Mouse (Mus musculus) heart, adult 2 months (tissue): ENCODE data around the gene Dynlt1f. TPM values are rescaled to one million over a fixed set of nuclear protein-coding genes. Genes with fewer than 3 reads are reported as not detected.
"Not testable (repeated sequence)": the region's sequence is repeated elsewhere in the genome, so short reads cannot be mapped to it uniquely, and the experiment has no call there.

ENCODE experiments used
- DNase-seq, 2 experiments: peaks; one replicate each; pipeline ENCODE4 v3.0.0; 2021
- H3K27ac ChIP-seq: fragments of 200-600 bp; 2 replicates; pipeline ENCODE4 v1.8.1; 2022
- H3K27me3 ChIP-seq: fragments of 200-500 bp; 2 replicates; pipeline ENCODE4 v1.6.1; 2012; ENCODE audit warnings: mild to moderate bottlenecking, low read length, inconsistent platforms, mixed read lengths; ENCODE audit not compliant: control insufficient read depth, insufficient read depth
- H3K36me3 ChIP-seq: fragments of 200-500 bp; 2 replicates; pipeline ENCODE4 v1.6.1; 2012; ENCODE audit warnings: low read length, inconsistent platforms; ENCODE audit not compliant: control insufficient read depth, insufficient read depth
- H3K4me1 ChIP-seq: fragments of 200-500 bp; 2 replicates; pipeline ENCODE4 v1.6.1; 2011; ENCODE audit warnings: low read length; ENCODE audit not compliant: control insufficient read depth, insufficient read depth
- H3K4me3 ChIP-seq: fragments of 200-600 bp; 2 replicates; pipeline ENCODE4 v1.8.1; 2022
- H3K79me2 ChIP-seq: fragments of 200-500 bp; replicated peaks from 2 replicates; pipeline ENCODE4 v1.6.1; 2012; ENCODE audit warnings: mild to moderate bottlenecking, inconsistent platforms, low read length, moderate library complexity, mixed read lengths; ENCODE audit not compliant: control insufficient read depth, insufficient read depth
- H3K9ac ChIP-seq: fragments of 200-500 bp; 2 replicates; pipeline ENCODE4 v1.6.1; 2012; ENCODE audit warnings: low read depth, mild to moderate bottlenecking, control low read depth, inconsistent platforms, low read length, mixed read lengths
- CTCF ChIP-seq: fragments of 200-600 bp; IDR thresholded peaks from 2 replicates; pipeline ENCODE4 v1.8.1; 2022; ENCODE audit warnings: antibody characterized with exemption, mild to moderate bottlenecking, moderate library complexity
- WGBS: fragments of 180-500 bp; shearing (Covaris S2); methylation state at CpG from one replicate; pipeline ENCODE4 v1.1.7; 2018; 5-methylcytosine and 5-hydroxymethylcytosine counted together
- intact Hi-C: fragments of 180-260 bp; cut with DNase I; formaldehyde crosslinking; loops from one replicate; pipeline ENCODE4 v1.15.1; 2025
- polyA plus RNA-seq: library from polyadenylated mRNA; depleted of rRNA; stranded (reverse); fragments of >200 nt; gene quantifications from 2 replicates; pipeline ENCODE4 v1.2.3, GENCODE M21; 2012
- total RNA-seq, 2 experiments: library from RNA; stranded (reverse); gene quantifications; 2 replicates each; pipeline ENCODE4 v1.2.3; 2021

Gene Dynlt1f
- total and polyA plus RNA-seq, 3 experiments, result 22.0 to 46.9 (median 37.0) TPM

DNA sequence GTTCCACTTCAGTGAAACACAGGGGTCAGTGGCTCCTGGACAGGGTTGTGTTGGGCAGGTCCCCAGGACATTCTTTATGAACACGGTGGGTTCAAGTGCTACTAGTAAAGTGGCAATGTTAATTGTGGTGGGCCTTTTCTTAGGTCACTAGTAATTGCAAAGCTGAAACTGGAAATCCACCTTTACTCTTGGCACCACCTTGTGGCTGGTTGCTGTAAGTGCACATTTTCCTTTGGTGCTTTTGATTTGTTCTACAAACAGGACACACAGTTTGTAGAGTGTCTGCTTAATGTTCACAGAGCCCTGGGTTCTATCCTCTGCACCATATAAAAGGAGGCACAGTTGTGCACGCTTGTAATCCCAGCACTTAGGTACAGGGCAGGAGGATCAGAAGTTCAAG is 35.9 kb upstream of the Dynlt1f start:
- H3K4me3 ChIP-seq, H3K36me3 ChIP-seq, intact Hi-C loops, H3K79me2 ChIP-seq, H3K27ac ChIP-seq, H3K9ac ChIP-seq, H3K4me1 ChIP-seq, H3K27me3 ChIP-seq: not testable (repeated sequence)
- TF ChIP-seq CTCF, result peak; percentile 82
- WGBS, result 5% methylated on average over 2 of the region's 2 CpGs
- DNase-seq, result peak; percentile 80 to 88

DNA sequence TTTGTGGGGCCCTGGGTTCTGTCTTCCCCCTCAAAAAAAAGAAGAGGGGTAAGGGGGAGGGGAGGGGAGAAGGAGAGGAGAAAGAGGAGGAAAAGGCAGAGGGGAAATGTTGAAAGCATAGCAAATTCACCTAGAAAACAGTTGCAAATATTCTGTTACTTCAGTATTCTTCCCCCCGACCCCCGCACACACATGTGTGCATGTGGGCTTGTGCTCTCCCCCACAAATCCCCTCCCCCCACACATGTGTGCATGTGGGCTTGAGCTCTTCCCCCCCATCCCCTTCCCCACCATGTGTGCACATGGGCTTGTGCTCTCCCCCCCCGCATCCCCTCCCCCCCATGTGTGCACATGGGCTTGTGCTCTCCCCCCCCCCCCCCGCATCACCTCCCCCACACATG is 33.6 kb upstream of the Dynlt1f start:
- H3K4me1 ChIP-seq, H3K36me3 ChIP-seq, H3K4me3 ChIP-seq, H3K79me2 ChIP-seq, H3K27me3 ChIP-seq, H3K9ac ChIP-seq, DNase-seq, intact Hi-C loops, H3K27ac ChIP-seq: not testable (repeated sequence)
- 93% methylated on average over 3 of the region's 4 CpGs for WGBS

- WGBS, result 100% methylated on average over 3 of the region's 4 CpGs
- H3K27ac ChIP-seq, H3K79me2 ChIP-seq, intact Hi-C loops, H3K27me3 ChIP-seq, DNase-seq, H3K9ac ChIP-seq, H3K36me3 ChIP-seq, H3K4me1 ChIP-seq, H3K4me3 ChIP-seq: not testable (repeated sequence)
Measured at GRCm38 (mm10) chr17:6686299-6686971, 30.7 kb upstream of the Dynlt1f start.

DNA sequence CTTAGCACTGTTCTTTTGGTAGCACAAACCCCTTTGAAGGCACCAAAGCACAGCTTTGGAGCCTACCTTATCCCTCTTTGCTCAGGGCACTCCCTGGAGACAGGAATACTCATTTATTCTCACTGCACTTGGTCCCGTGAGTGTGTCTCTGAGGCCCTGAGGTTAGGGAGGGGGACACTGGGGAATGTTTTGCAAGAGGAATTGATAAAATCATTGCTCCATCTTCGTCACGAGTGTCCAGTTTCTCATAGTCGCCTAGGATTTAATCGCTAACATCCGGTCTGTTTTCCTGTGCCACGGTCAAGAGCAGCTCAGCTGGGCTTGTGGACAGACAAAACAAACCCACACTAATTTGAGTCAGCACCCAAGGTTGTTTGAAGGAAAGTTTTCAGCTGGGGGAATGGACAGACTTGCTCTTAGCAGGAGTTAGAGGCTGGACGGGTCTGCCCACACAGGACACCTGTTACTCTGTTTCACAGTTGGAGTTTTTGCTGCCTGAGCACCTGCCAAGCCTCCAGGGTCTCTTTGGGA is 29.7 kb upstream of the Dynlt1f start:
- H3K79me2 ChIP-seq, intact Hi-C loops, H3K4me3 ChIP-seq, H3K9ac ChIP-seq, H3K4me1 ChIP-seq, H3K27ac ChIP-seq, H3K36me3 ChIP-seq, H3K27me3 ChIP-seq: not testable (repeated sequence)
- DNase-seq, result peak in 1 of 2 experiments; percentile 33
- 41% methylated on average over 5 of the region's 8 CpGs for WGBS

DNA sequence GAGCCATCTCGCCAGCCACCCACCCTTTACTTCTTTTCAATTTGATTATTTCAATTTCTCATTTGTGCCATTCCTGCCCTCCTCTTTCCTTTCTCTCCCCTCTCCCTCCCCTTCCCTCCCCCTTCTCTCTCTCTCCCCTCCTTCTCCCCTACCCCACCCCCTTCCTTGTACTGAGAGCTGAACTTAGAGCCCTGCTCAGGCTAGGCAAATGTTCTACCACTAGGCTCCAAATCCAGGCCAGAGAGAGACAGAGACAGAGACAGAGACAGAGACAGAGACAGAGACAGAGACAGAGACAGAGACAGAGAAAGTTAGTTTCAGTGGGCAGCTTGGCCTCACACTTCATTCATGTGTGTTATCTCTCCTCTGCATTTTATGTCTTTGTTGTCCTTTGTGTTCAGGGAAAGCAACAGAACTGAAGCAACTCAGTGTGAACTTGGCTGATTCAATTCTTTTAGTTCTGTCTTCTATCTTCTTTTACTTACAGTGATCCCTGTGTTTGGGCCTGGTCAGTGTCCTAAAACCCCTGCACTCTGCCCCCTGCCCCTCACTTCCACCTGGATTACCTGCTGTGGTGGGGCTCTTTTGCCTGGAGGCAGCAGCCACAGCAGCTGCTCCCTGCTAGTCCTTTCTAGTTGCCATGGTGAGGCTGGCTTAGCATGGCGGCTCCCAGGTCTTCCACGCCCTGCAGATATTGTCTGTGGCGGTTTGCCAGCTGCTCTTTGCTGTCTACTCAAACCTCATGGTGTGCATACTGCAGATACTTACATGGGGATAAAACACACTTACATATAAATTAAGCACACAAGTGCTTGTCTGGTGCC is 29.0 kb upstream of the Dynlt1f start:
- H3K36me3 ChIP-seq, DNase-seq: not testable (repeated sequence)

GRCm38 (mm10) chr17:6683702-6684101 is 28.0 kb upstream of the Dynlt1f start:
- H3K4me3 ChIP-seq, H3K27ac ChIP-seq, H3K36me3 ChIP-seq, H3K9ac ChIP-seq, H3K79me2 ChIP-seq, H3K27me3 ChIP-seq, intact Hi-C loops, DNase-seq, H3K4me1 ChIP-seq: not testable (repeated sequence)
- 100% methylated on average over 1 of the region's 5 CpGs for WGBS

More for the DNA sequence above, 29.0 kb upstream of the Dynlt1f start:
- H3K79me2 ChIP-seq, intact Hi-C loops, H3K9ac ChIP-seq, H3K27me3 ChIP-seq, H3K27ac ChIP-seq, H3K4me1 ChIP-seq, H3K4me3 ChIP-seq: not testable (repeated sequence)
- WGBS, result no CpG with 5 or more reads among the region's 4 CpGs

DNA sequence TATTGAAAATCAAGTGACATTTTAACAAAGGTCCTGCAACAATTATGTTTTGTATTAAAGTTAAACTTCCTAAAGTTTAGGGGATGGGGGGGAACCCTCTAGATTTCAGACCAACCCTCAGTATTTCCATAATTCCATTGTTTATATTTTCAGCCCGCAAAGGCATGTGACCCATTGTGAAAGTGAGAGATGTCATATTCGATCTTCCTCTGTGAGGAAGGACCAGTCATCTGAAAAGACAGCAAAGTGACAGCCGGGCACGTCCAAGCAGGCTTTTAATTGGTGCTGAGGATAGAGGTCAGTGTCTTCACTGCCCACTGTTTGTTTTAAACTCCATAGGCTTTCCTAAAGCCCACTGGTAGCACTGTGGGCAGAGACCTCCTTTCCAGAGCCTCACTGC is 26.0 kb upstream of the Dynlt1f start:
- H3K27me3 ChIP-seq, DNase-seq, intact Hi-C loops, H3K4me3 ChIP-seq, H3K36me3 ChIP-seq, H3K79me2 ChIP-seq, H3K4me1 ChIP-seq, H3K27ac ChIP-seq, H3K9ac ChIP-seq: not testable (repeated sequence)
- 83% methylated on average over 4 of the region's 4 CpGs for WGBS

GRCm38 (mm10) chr17:6678063-6678462 is 22.4 kb upstream of the Dynlt1f start:
- intact Hi-C loops, H3K9ac ChIP-seq, H3K4me3 ChIP-seq, H3K27ac ChIP-seq, H3K36me3 ChIP-seq, H3K79me2 ChIP-seq, H3K27me3 ChIP-seq, DNase-seq, H3K4me1 ChIP-seq: not testable (repeated sequence)
- WGBS, result 56% methylated on average over 1 of the region's 2 CpGs

DNA sequence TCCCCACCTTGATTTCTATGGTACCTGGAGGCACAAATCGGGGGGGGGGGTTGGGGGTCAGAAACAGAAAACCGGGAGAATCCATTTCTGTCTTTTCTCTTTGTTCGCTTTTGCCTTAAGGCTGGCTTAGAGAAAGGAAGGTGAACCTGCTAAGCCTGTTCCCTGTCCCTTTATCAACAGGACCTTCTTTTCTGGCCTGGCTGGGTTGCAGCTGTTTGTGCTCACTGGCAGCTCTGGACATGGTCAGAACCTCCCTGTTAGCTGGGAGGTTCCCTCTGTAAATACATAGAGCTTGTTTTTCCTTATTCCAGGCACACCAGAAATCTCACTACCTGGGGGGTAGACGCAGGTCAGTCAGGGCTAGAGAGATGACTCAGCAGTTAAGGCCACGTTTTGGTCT is 18.6 kb upstream of the Dynlt1f start:
- H3K9ac ChIP-seq, DNase-seq, H3K36me3 ChIP-seq, H3K27me3 ChIP-seq, H3K4me3 ChIP-seq, H3K4me1 ChIP-seq, H3K79me2 ChIP-seq, H3K27ac ChIP-seq, intact Hi-C loops: not testable (repeated sequence)
- WGBS, result 59% methylated on average over 5 of the region's 5 CpGs
